Mouse (Mus musculus) Patski (cell line): ENCODE measurements around the gene Zcchc9. TPM values are rescaled to one million over a fixed set of nuclear protein-coding genes. Genes with fewer than 3 reads are reported as not detected.
"Not testable (repeated sequence)": the region's sequence is repeated elsewhere in the genome, so short reads cannot be mapped to it uniquely, and the experiment has no call there.

Source experiments
- ATAC-seq: fragments of 100-300 bp; one replicate; pipeline ENCODE4 v1.8.0; 2021
- CTCF ChIA-PET: fragments of 350-600 bp; sonication (Branson Sonifier 250); formaldehyde crosslinking; loops from one replicate; lab custom pipeline; 2022; ENCODE audit warnings: inconsistent platforms; lab: Charles Lee
- POLR2A ChIA-PET: fragments of 350-600 bp; sonication (Branson Sonifier 250); formaldehyde crosslinking; loops from one replicate; lab custom pipeline; 2022; ENCODE audit warnings: antibody characterized with exemption, inconsistent platforms; lab: Charles Lee
- DNase-seq: peaks from one replicate; pipeline ENCODE4 v3.0.0-alpha.2; 2011; ENCODE audit warnings: low read depth, low spot score
- H3K27me3 ChIP-seq: fragments of 371-371 bp; one replicate; pipeline ENCODE4 v1.5.1; 2021
- CTCF ChIP-seq: fragments of 100-300 bp; IDR thresholded peaks from one replicate; pipeline ENCODE4 v1.5.1; 2021
- in situ Hi-C: fragments of 300-500 bp; cut with MboI; formaldehyde crosslinking; loops from 3 replicates; pipeline ENCODE4 v1.11.1; 2018; ENCODE audit warnings: low pct_unique_long_range_greater_than_20kb, mixed read lengths
- polyA plus RNA-seq: library from polyadenylated mRNA; unstranded; gene quantifications from one replicate; pipeline ENCODE4 v1.2.3, GENCODE M21; 2021

The Zcchc9 gene
- polyA plus RNA-seq, 1 experiment from 2014 or later = 37.6 TPM

GRCm38 (mm10) chr13:91797442-91797841 is 10.1 kb downstream of the Zcchc9 start:
- in situ Hi-C loops = no loop called here

DNA sequence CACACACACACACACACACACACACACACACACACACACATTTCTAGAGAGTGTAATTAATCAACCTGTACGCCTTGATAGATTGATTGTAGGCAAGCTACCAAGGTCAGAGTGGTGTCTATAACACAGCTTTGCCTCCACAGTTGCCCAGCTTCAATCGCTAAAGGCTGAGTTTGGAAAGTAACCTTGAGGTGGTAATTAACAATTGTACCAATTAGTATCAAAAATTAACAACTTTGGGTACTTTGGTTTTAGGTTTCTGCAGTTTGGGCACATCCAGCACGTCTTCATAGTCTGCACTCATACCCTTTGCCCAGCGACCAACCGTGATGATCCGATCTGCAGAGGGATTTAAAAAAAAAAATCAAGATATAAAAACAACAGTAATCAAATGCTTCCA is 10.6 kb downstream of the Zcchc9 start:
- DNase-seq (no peak), ATAC-seq (no peak)
- in situ Hi-C loops = no loop called here
- CTCF ChIA-PET = interaction anchor here (1.0 kb wide), 1 partner anchor 11 kb away, joined by 3 read pairs; no protein-coding TSS in a partner anchor
- no peaks in the 10 kb centered on the region for H3K27me3 ChIP-seq
- POLR2A ChIA-PET = interaction anchor here (0.6 to 0.7 kb wide), 2 partner anchors 27 to 663 kb away, joined by 3 to 5 read pairs; no protein-coding TSS in a partner anchor
- TF ChIP-seq CTCF = no peak

More at GRCm38 (mm10) chr13:91797442-91797841, 10.1 kb downstream of the Zcchc9 start:
- TF ChIP-seq CTCF = no peak
- ChIA-PET CTCF (interaction anchor here (1.0 kb wide), 1 partner anchor 11 kb away, joined by 3 read pairs; no protein-coding TSS in a partner anchor), POLR2A (interaction anchor here (0.6 to 0.7 kb wide), 2 partner anchors 28 to 664 kb away, joined by 3 to 5 read pairs; no protein-coding TSS in a partner anchor)
- ATAC-seq = no peak
- H3K27me3 ChIP-seq = no peaks in the 10 kb centered on the region
- DNase-seq = no peak

GRCm38 (mm10) chr13:91796003-91796402 is 11.5 kb downstream of the Zcchc9 start:
- TF ChIP-seq CTCF = no peak
- H3K27me3 ChIP-seq = no peaks in the 10 kb centered on the region
- ChIA-PET CTCF (interaction anchor here (1.0 kb wide), 1 partner anchor 9 kb away, joined by 3 read pairs; no protein-coding TSS in a partner anchor), POLR2A (no interaction called here)
- no peak for DNase-seq
- ATAC-seq = no peak
- in situ Hi-C loops = no loop called here

GRCm38 (mm10) chr13:91795593-91795992 is 11.9 kb downstream of the Zcchc9 start:
- DNase-seq = no peak
- in situ Hi-C loops = no loop called here
- ChIA-PET CTCF (interaction anchor here (1.0 kb wide), 1 partner anchor 9 kb away, joined by 3 read pairs; no protein-coding TSS in a partner anchor), POLR2A (no interaction called here)
- TF ChIP-seq CTCF = no peak
- ATAC-seq = no peak
- no peaks in the 10 kb centered on the region for H3K27me3 ChIP-seq

GRCm38 (mm10) chr13:91794926-91795436 is 12.5 kb downstream of the Zcchc9 start:
- CTCF ChIA-PET = interaction anchor here (1.7 kb wide), 1 partner anchor 16 kb away, joined by 4 read pairs; no protein-coding TSS in a partner anchor
- POLR2A ChIA-PET = no interaction called here
- in situ Hi-C loops = no loop called here
- ATAC-seq = no peak
- TF ChIP-seq CTCF = no peak
- H3K27me3 ChIP-seq = no peaks in the 10 kb centered on the region
- no peak for DNase-seq

- in situ Hi-C loops = no loop called here
- no peak for TF ChIP-seq CTCF
- H3K27me3 ChIP-seq = no peaks in the 10 kb centered on the region
- CTCF ChIA-PET = no interaction called here
- DNase-seq (no peak), ATAC-seq (no peak)
- POLR2A ChIA-PET = no interaction called here
Measured at GRCm38 (mm10) chr13:91792035-91792434, 15.5 kb downstream of the Zcchc9 start.

- CTCF ChIA-PET = interaction anchor here (1.5 kb wide), 1 partner anchor 20 kb away, joined by 3 read pairs; no protein-coding TSS in a partner anchor
- DNase-seq (no peak), ATAC-seq (peak; percentile 84)
- no peak for TF ChIP-seq CTCF
- POLR2A ChIA-PET = no interaction called here
- in situ Hi-C loops = no loop called here
- H3K27me3 ChIP-seq = peaks cover 1% of the 10 kb centered on the region
Measured at GRCm38 (mm10) chr13:91779892-91780291, 27.6 kb downstream of the Zcchc9 start.

GRCm38 (mm10) chr13:91778092-91778491 is 29.4 kb downstream of the Zcchc9 start:
- ATAC-seq (no peak), DNase-seq (no peak)
- no peaks in the 10 kb centered on the region for H3K27me3 ChIP-seq
- in situ Hi-C loops = no loop called here
- POLR2A ChIA-PET = no interaction called here
- no peak for TF ChIP-seq CTCF
- CTCF ChIA-PET = interaction anchor here (0.9 kb wide), 1 partner anchor 12 kb away, joined by 3 read pairs; no protein-coding TSS in a partner anchor

GRCm38 (mm10) chr13:91768683-91769651 is 38.5 kb downstream of the Zcchc9 start:
- no peak for TF ChIP-seq CTCF
- in situ Hi-C loops = no loop called here
- POLR2A ChIA-PET = no interaction called here
- DNase-seq (no peak), ATAC-seq (no peak)
- CTCF ChIA-PET = no interaction called here
- no peaks in the 10 kb centered on the region for H3K27me3 ChIP-seq

DNA sequence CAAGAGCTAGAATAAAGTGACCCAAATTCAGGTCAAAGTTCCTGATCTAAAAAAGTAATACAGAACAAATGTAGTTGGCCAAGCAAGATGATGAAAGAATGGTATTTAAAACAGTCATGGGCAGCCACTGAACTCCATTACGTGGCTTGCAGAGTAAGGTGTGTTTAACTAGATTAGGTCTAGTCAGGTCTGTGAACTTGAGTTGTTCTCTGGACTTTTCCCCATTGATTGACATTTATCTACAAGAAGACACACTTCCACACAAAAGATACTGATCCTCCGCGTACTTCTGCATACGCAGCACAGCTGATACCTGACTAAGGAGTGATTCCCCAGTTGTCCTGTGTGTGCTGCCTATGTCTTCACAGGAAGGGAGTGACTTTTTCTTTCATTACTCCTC is 41.9 kb downstream of the Zcchc9 start:
- CTCF ChIA-PET = interaction anchor here (1.2 kb wide), 1 partner anchor 12 kb away, joined by 3 read pairs; no protein-coding TSS in a partner anchor
- in situ Hi-C loops = no loop called here
- POLR2A ChIA-PET = no interaction called here
- no peak for TF ChIP-seq CTCF
- no peak for ATAC-seq
- H3K27me3 ChIP-seq = no peaks in the 10 kb centered on the region
- DNase-seq = no peak

DNA sequence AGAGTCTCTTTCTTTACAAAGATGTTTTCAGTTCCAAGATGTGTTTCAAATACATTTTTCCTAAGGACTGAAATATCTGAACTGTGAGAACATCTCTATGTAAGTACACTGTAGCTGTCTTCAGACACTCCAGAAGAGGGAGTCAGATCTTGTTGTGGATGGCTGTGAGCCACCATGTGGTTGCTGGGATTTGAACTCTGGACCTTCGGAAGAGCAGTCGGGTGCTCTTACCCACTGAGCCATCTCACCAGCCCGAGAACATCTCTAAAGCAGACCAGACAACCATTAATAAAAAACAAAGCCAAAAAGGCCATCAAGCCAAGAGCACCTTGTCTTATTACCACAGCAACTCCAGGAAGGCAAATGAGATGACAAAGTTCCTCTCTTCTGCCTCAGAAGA is 43.9 kb downstream of the Zcchc9 start:
- ATAC-seq, POLR2A ChIA-PET, CTCF ChIA-PET, DNase-seq, in situ Hi-C loops, H3K27me3 ChIP-seq: not testable (repeated sequence)
